Comparison of ENCODE assay signal across 31 mouse cellular contexts in genomic region chr13:92291605-92292004, GRCm38 (mm10). TPM values are rescaled to one million over a fixed set of nuclear protein-coding genes. Genes with fewer than 3 reads are reported as not detected.
DNase-seq lines count a peak whose midpoint lies in the region; ATAC-seq and TF ChIP-seq lines count a peak whose summit lies in the region.
"Had no signal": no experiment of that assay in that cellular context is flagged by ENCODE, and none has a peak within 500 bp of the region (broad histone marks: within the 10 kb centered on the region; RNA-seq: fewer than 3 reads in every experiment).

No protein-coding gene starts in this region.

- peak; percentile 24 for DNase-seq in kidney, adult 18-20 months
- peak; percentile 48 for DNase-seq in kidney, adult 9 months
- DNase-seq in kidney, postnatal 36 days, result peak; percentile 39 to 59
- peak; percentile 48 for DNase-seq in limb, embryonic 14.5 days (ENCODE audit: low spot score)
- no peak for DNase-seq in adrenal gland, postnatal 14 days
- DNase-seq in left cerebral cortex, adult 18-20 months (ENCODE audit: low spot score in 2 of 2), result no peak
- DNase-seq: cerebellum, adult 11-12 months; cerebellum, postnatal 10 days; liver, postnatal 0 days; lung, postnatal 10 days; right cerebral cortex, adult 18-20 months; right cerebral cortex, postnatal 4 days; thymus, postnatal 36 days had no signal

- H3K36me3 ChIP-seq in kidney, embryonic 14.5 days (ENCODE audit: control insufficient read depth, insufficient read depth, low read length), result 0 out of 2 replicates have a peak, but pooled peaks cover 2% of the 10 kb centered on the region
- peaks cover 4% of the 10 kb centered on the region; the same call in 1 of the 2 replicates for H3K36me3 ChIP-seq in limb, embryonic 14.5 days (ENCODE audit: control insufficient read depth, insufficient read depth, low read length)
- no peaks in the 10 kb centered on the region for H3K36me3 ChIP-seq in hindbrain, embryonic 16.5 days (ENCODE audit: control insufficient read depth, insufficient read depth, low read length)
- H3K36me3 ChIP-seq: hindbrain, embryonic 15.5 days; intestine, embryonic 15.5 days had no signal

- no peak overlapping the region for H3K4me3 ChIP-seq in kidney, embryonic 14.5 days (ENCODE audit: low read length)
- H3K4me3 ChIP-seq in limb, embryonic 14.5 days (replicated peaks; ENCODE audit: low read length), result no peak overlapping the region
- H3K4me3 ChIP-seq in hindbrain, embryonic 16.5 days (ENCODE audit: low read length), result no peak overlapping the region
- H3K4me3 ChIP-seq: forebrain, embryonic 13.5 days; heart, embryonic 10.5 days; hindbrain, embryonic 15.5 days; intestine, embryonic 15.5 days; stomach, embryonic 15.5 days had no signal

- H3K9me3 ChIP-seq in kidney, embryonic 14.5 days (ENCODE audit: control insufficient read depth, low read length), result no peaks in the 10 kb centered on the region
- H3K9me3 ChIP-seq in limb, embryonic 14.5 days (ENCODE audit: control insufficient read depth, low read length), result no peaks in the 10 kb centered on the region
- H3K9me3 ChIP-seq in hindbrain, embryonic 16.5 days (ENCODE audit: control insufficient read depth, low read length), result no peaks in the 10 kb centered on the region
- H3K9me3 ChIP-seq: forebrain, embryonic 13.5 days; heart, embryonic 10.5 days; hindbrain, embryonic 15.5 days; intestine, embryonic 15.5 days; stomach, embryonic 15.5 days had no signal

- 64% methylated on average over 4 of the region's 4 CpGs for WGBS in kidney, embryonic 14.5 days
- WGBS in limb, embryonic 14.5 days, result 16% methylated on average over 4 of the region's 4 CpGs
- WGBS in hindbrain, embryonic 16.5 days, result 66% methylated on average over 4 of the region's 4 CpGs

- TF ChIP-seq POLR2A in limb, embryonic 14.5 days (IDR thresholded peaks at IDR 0.05; ENCODE audit: borderline replicate concordance, extremely low read depth, insufficient read depth, insufficient read length), result no peak

- H3K27me3 ChIP-seq in kidney, embryonic 14.5 days (ENCODE audit: control insufficient read depth, insufficient read depth, low read length), result no peaks in the 10 kb centered on the region
- H3K27me3 ChIP-seq in limb, embryonic 14.5 days (ENCODE audit: control insufficient read depth, insufficient read depth, low read length), result no peaks in the 10 kb centered on the region
- H3K27me3 ChIP-seq in hindbrain, embryonic 16.5 days (replicated peaks; ENCODE audit: control insufficient read depth, insufficient read depth, low read length), result no peaks in the 10 kb centered on the region
- H3K27me3 ChIP-seq: forebrain, embryonic 13.5 days; hindbrain, embryonic 15.5 days; intestine, embryonic 15.5 days; Patski; stomach, embryonic 15.5 days had no signal

- no peak overlapping the region for H3K9ac ChIP-seq in kidney, embryonic 14.5 days (ENCODE audit: low read depth, low read length)
- H3K9ac ChIP-seq in limb, embryonic 14.5 days (ENCODE audit: low read depth, low read length, severe bottlenecking), result no peak overlapping the region
- H3K9ac ChIP-seq in hindbrain, embryonic 16.5 days (ENCODE audit: low read depth, low read length), result no peak overlapping the region
- H3K9ac ChIP-seq: forebrain, embryonic 13.5 days; hindbrain, embryonic 15.5 days; intestine, embryonic 15.5 days; liver, postnatal 0 days; stomach, embryonic 15.5 days had no signal

- no peak overlapping the region for H3K4me2 ChIP-seq in kidney, embryonic 14.5 days (replicated peaks; ENCODE audit: low read depth, low read length)
- no peak overlapping the region for H3K4me2 ChIP-seq in limb, embryonic 14.5 days (replicated peaks; ENCODE audit: low read depth, low read length, severe bottlenecking)
- no peak overlapping the region for H3K4me2 ChIP-seq in hindbrain, embryonic 16.5 days (ENCODE audit: low read length)
- H3K4me2 ChIP-seq: forebrain, embryonic 13.5 days; hindbrain, embryonic 15.5 days; intestine, embryonic 15.5 days; liver, embryonic 11.5 days; midbrain, embryonic 11.5 days; stomach, embryonic 15.5 days had no signal

- no peak overlapping the region for H3K27ac ChIP-seq in kidney, embryonic 14.5 days (ENCODE audit: low read depth, low read length)
- no peak overlapping the region for H3K27ac ChIP-seq in limb, embryonic 14.5 days (replicated peaks; ENCODE audit: low read depth, low read length)
- no peak overlapping the region for H3K27ac ChIP-seq in hindbrain, embryonic 16.5 days (ENCODE audit: low read depth, low read length)
- H3K27ac ChIP-seq: forebrain, embryonic 13.5 days; heart, embryonic 10.5 days; hindbrain, embryonic 15.5 days; intestine, embryonic 15.5 days; stomach, embryonic 15.5 days had no signal

- no peak for ATAC-seq in kidney, embryonic 14.5 days (ENCODE audit: low FRiP score, low TSS enrichment)
- peak; percentile 60 for ATAC-seq in limb, embryonic 14.5 days (ENCODE audit: low FRiP score, low read depth)
- ATAC-seq in hindbrain, embryonic 16.5 days, result no peak
- ATAC-seq: forebrain, embryonic 13.5 days; intestine, embryonic 15.5 days; liver, postnatal 0 days; Patski had no signal

- no peaks in the 10 kb centered on the region for H3K4me1 ChIP-seq in kidney, embryonic 14.5 days (ENCODE audit: control insufficient read depth, insufficient read depth, low read length)
- H3K4me1 ChIP-seq in limb, embryonic 14.5 days (ENCODE audit: control insufficient read depth, insufficient read depth, low read length), result 0 out of 2 replicates have a peak, but pooled peaks cover 3% of the 10 kb centered on the region
- H3K4me1 ChIP-seq in hindbrain, embryonic 16.5 days (ENCODE audit: control insufficient read depth, insufficient read depth, low read depth, low read length), result no peaks in the 10 kb centered on the region
- H3K4me1 ChIP-seq: forebrain, embryonic 13.5 days; heart, embryonic 10.5 days; hindbrain, embryonic 15.5 days; intestine, embryonic 15.5 days; stomach, embryonic 15.5 days had no signal

RNA-seq across cellular contexts. Expression of gene Gm20379, which starts 14.2 kb away (rescaled TPM):
- 1.4 and 2.1 TPM in 2 replicates for polyA plus RNA-seq in kidney, embryonic 14.5 days (2014; fragmentation: Nextera tagmentation; extraction: Ambion mirVana)
- not detected in 2 replicates for polyA plus RNA-seq in limb, embryonic 14.5 days (2012; rRNA removed)
- polyA plus RNA-seq in limb, embryonic 14.5 days (2014; fragmentation: Nextera tagmentation; extraction: Ambion mirVana), result 1.0 and 1.1 TPM in 2 replicates
- not detected in 2 replicates for total RNA-seq in adrenal gland, postnatal 14 days (2021)
- 0.74 and 0.96 TPM in 2 replicates for polyA plus RNA-seq in hindbrain, embryonic 16.5 days (2015; fragmentation: Nextera tagmentation; extraction: Ambion mirVana)
- total RNA-seq in left cerebral cortex, adult 18-20 months (2021), result not detected
- total RNA-seq: adrenal gland, adult 18-20 months; gastrocnemius, adult 8-10 months; hematopoietic stem cell, adult 5-6 weeks; layer of hippocampus, adult 8-10 months; left cerebral cortex, postnatal 25 days; monocyte, adult 5-6 weeks had no signal
- polyA plus RNA-seq: frontal cortex, adult 2 months; gonadal fat pad, adult 2 months; Patski had no signal

Comparison
In these comparisons a context has a peak if more than half of its experiments do, and no peak if none do; other contexts are left out.
1. DNase-seq: peak in kidney, adult 18-20 months (single experiment), kidney, adult 9 months (single experiment), kidney, postnatal 36 days (2 of 2) and limb, embryonic 14.5 days (single experiment); none in adrenal gland, postnatal 14 days (single experiment) and left cerebral cortex, adult 18-20 months (0 of 2).